Mouse (Mus musculus) cortical plate, adult 2 months (tissue): ENCODE measurements at regions not wholly inside any gene's neighbourhood (a gene's known extent, or its start where the extent isn't known, plus 50 kb on each side); places are given as distances from the start of the nearest gene placed in this dataset.

Experiments
- H3K27ac ChIP-seq: fragments of 200-500 bp; 2 replicates; pipeline ENCODE4 v1.5.1; 2012; ENCODE audit warnings: low read length, control low read depth, inconsistent platforms; ENCODE audit not compliant: insufficient read depth
- H3K4me1 ChIP-seq: fragments of 200-500 bp; 2 replicates; pipeline ENCODE4 v1.6.1; 2011; ENCODE audit warnings: low read length; ENCODE audit not compliant: control insufficient read depth, insufficient read depth
- H3K4me3 ChIP-seq: fragments of 200-500 bp; 2 replicates; pipeline ENCODE4 v1.5.1; 2011; ENCODE audit warnings: mild to moderate bottlenecking, low read length, control low read depth; ENCODE audit not compliant: insufficient read depth
- CTCF ChIP-seq: fragments of 200-500 bp; IDR thresholded peaks from 2 replicates; pipeline ENCODE4 v1.5.1; 2011; ENCODE audit warnings: mild to moderate bottlenecking, control low read depth, low read length; ENCODE audit not compliant: insufficient read depth; ENCODE audit errors: extremely low read depth
- POLR2A ChIP-seq: fragments of 200-500 bp; IDR thresholded peaks from 2 replicates; pipeline ENCODE4 v1.6.1; 2011; ENCODE audit warnings: mild to moderate bottlenecking, low read length, control low read depth; ENCODE audit not compliant: insufficient read depth; ENCODE audit errors: extremely low read depth

GRCm38 (mm10) chr6:31937146-31937545 is 112.9 kb upstream of the 1700012A03Rik start:
- TF ChIP-seq POLR2A (no peak), CTCF (no peak)
- Histone ChIP-seq H3K27ac (no peak overlapping the region), H3K4me1 (no peaks in the 10 kb centered on the region), H3K4me3 (no peak overlapping the region)

GRCm38 (mm10) chr6:31934826-31935225 is 115.2 kb upstream of the 1700012A03Rik start:
- TF ChIP-seq CTCF (no peak), POLR2A (no peak)
- Histone ChIP-seq H3K4me1 (no peaks in the 10 kb centered on the region), H3K27ac (no peak overlapping the region), H3K4me3 (no peak overlapping the region)

DNA sequence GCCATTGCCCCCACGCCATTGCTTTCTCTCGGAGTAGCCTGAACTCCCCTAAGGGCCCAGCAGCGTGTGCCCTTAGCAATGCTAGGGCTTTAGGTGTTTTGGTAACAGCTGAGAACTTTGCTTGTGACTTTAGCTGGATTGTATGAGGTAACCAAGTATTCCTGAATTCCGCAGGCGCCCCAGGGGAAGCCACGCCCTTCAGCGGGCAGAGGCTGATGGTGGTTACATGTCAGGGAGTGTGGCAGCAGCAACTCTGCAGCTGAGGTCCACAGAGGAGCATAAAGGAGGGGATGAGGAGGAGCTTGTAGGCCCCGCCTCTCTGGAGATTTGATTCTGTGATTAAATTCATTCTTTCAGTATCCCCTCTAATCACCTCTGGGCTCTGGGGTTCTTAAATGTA is 116.1 kb upstream of the 1700012A03Rik start:
- no peak overlapping the region for H3K27ac ChIP-seq

DNA sequence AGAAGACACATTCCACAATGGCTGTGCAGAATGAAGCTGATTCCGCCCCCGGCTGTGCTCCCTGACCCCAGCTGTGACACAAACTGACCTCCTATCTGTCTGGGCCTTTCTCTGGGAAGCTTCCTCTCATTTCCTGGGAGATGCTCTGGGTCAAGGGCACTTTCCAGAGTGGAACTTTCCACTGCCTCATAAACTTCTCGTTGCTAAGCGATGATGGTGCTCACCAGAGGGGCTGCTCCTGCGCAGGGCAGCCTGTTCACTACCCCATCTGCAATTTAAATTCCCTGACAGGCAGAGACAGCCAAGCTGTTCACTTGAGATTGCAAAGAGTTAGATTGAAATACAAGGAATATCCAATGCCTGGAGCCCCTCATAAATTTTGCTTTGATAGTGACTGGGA is 116.7 kb upstream of the 1700012A03Rik start:
- no peaks in the 10 kb centered on the region for H3K4me1 ChIP-seq
- TF ChIP-seq POLR2A, result no peak
- no peak overlapping the region for H3K4me3 ChIP-seq
- no peak overlapping the region for H3K27ac ChIP-seq

More for the DNA sequence above, 116.1 kb upstream of the 1700012A03Rik start:
- Histone ChIP-seq H3K4me3 (no peak overlapping the region), H3K4me1 (no peaks in the 10 kb centered on the region)
- TF ChIP-seq POLR2A (no peak), CTCF (no peak)

- Histone ChIP-seq H3K4me3 (no peak overlapping the region), H3K27ac (no peak overlapping the region), H3K4me1 (no peaks in the 10 kb centered on the region)
- TF ChIP-seq POLR2A (no peak), CTCF (no peak)
These were observed 118.9 kb upstream of the 1700012A03Rik start for GRCm38 (mm10) chr6:31931116-31931515.

DNA sequence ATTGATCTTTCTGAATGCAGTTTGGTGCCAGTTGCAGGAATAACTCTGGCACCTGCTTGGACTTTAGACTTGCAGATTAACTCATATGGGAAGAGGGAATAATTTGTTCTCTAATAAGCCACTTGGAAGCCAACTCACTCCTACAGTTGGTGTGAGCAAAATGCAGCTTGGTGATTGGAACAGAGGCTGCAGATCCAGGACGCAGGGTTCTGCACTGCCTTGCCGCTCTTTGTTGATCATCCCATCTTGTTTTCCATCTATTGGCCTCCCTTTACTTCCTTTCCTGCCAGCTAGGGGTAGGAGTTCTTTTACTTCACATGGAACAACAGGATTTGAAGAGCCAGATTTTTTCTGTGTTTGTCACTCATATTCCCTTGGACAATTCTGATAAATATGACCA is 120.9 kb upstream of the 1700012A03Rik start:
- Histone ChIP-seq H3K4me1 (peaks cover under 1% of the 10 kb centered on the region; the same call in 1 of the 2 replicates), H3K27ac (no peak overlapping the region), H3K4me3 (no peak overlapping the region)
- TF ChIP-seq POLR2A (no peak), CTCF (no peak)

GRCm38 (mm10) chr6:31927181-31927580 is 122.9 kb upstream of the 1700012A03Rik start:
- Histone ChIP-seq H3K4me1 (peaks cover 4% of the 10 kb centered on the region; the same call in 1 of the 2 replicates), H3K4me3 (no peak overlapping the region), H3K27ac (no peak overlapping the region)
- TF ChIP-seq POLR2A (no peak), CTCF (no peak)

- TF ChIP-seq POLR2A, result no peak
- TF ChIP-seq CTCF, result no peak
- Histone ChIP-seq H3K27ac (no peak overlapping the region), H3K4me1 (peaks cover 4% of the 10 kb centered on the region; the same call in 1 of the 2 replicates), H3K4me3 (no peak overlapping the region)
These were observed 125.4 kb upstream of the 1700012A03Rik start for GRCm38 (mm10) chr6:31924669-31925046.

DNA sequence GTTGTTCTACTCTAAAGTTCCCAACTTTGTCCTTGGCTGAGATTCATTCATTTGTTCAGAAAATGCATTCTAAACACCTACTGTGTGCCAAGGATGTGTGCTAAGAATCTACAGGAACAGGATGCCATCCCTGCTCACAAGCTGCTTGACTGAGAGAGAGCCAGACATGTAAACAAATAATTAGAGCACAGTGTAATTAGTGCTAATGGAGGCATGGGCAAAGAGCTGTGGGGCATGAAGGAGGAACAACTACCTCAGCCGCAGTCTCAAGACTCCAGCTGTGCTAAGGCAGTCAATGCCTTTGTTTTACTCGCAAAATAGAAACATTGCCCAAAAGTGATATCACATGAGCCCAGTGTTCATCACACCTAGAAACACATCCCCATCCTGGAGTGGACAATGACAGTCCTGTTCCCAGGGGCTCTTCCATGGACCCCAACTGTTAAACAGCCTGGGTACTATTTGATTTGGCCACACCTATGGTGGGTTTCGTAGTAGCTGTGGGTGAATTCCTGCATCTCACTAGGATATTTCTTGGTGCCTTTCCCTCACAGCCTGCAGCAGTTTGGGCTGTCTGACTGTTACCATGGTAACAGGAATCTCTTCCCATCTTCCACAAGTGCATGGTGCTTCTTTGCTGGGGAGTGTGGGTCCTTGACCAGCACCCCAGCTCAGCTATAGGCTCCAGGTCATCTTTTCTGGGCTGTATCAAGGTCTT is 125.9 kb upstream of the 1700012A03Rik start:
- no peak overlapping the region for H3K27ac ChIP-seq
- TF ChIP-seq CTCF (no peak), POLR2A (no peak)
- H3K4me3 ChIP-seq, result no peak overlapping the region
- peaks cover 4% of the 10 kb centered on the region; the same call in 1 of the 2 replicates for H3K4me1 ChIP-seq

GRCm38 (mm10) chr6:31921561-31922152 is 128.4 kb upstream of the 1700012A03Rik start:
- TF ChIP-seq POLR2A (no peak), CTCF (no peak)
- no peak overlapping the region for H3K27ac ChIP-seq
- peaks cover 8% of the 10 kb centered on the region; the same call in 1 of the 2 replicates for H3K4me1 ChIP-seq
- H3K4me3 ChIP-seq, result no peak overlapping the region
